Mouse (Mus musculus) cortical plate, adult 2 months (tissue): ENCODE results near the gene Nptx1. TPM values are rescaled to one million over a fixed set of nuclear protein-coding genes. Genes with fewer than 3 reads are reported as not detected.
A peak's percentile ranks its signal among the peaks of the same experiment; 100 is the strongest.

Experiments used
- H3K27ac ChIP-seq: fragments of 200-500 bp; 2 replicates; pipeline ENCODE4 v1.5.1; 2012; ENCODE audit warnings: low read length, control low read depth, inconsistent platforms; ENCODE audit not compliant: insufficient read depth
- H3K4me1 ChIP-seq: fragments of 200-500 bp; 2 replicates; pipeline ENCODE4 v1.6.1; 2011; ENCODE audit warnings: low read length; ENCODE audit not compliant: control insufficient read depth, insufficient read depth
- H3K4me3 ChIP-seq: fragments of 200-500 bp; 2 replicates; pipeline ENCODE4 v1.5.1; 2011; ENCODE audit warnings: mild to moderate bottlenecking, low read length, control low read depth; ENCODE audit not compliant: insufficient read depth
- CTCF ChIP-seq: fragments of 200-500 bp; IDR thresholded peaks from 2 replicates; pipeline ENCODE4 v1.5.1; 2011; ENCODE audit warnings: mild to moderate bottlenecking, control low read depth, low read length; ENCODE audit not compliant: insufficient read depth; ENCODE audit errors: extremely low read depth
- POLR2A ChIP-seq: fragments of 200-500 bp; IDR thresholded peaks from 2 replicates; pipeline ENCODE4 v1.6.1; 2011; ENCODE audit warnings: mild to moderate bottlenecking, low read length, control low read depth; ENCODE audit not compliant: insufficient read depth; ENCODE audit errors: extremely low read depth
- polyA plus RNA-seq: library from polyadenylated mRNA; depleted of rRNA; stranded (reverse); fragments of >200 nt; gene quantifications from 2 replicates; pipeline ENCODE4 v1.2.3, GENCODE M21; 2012

The Nptx1 gene
- polyA plus RNA-seq, 1 experiment = 118 TPM

DNA sequence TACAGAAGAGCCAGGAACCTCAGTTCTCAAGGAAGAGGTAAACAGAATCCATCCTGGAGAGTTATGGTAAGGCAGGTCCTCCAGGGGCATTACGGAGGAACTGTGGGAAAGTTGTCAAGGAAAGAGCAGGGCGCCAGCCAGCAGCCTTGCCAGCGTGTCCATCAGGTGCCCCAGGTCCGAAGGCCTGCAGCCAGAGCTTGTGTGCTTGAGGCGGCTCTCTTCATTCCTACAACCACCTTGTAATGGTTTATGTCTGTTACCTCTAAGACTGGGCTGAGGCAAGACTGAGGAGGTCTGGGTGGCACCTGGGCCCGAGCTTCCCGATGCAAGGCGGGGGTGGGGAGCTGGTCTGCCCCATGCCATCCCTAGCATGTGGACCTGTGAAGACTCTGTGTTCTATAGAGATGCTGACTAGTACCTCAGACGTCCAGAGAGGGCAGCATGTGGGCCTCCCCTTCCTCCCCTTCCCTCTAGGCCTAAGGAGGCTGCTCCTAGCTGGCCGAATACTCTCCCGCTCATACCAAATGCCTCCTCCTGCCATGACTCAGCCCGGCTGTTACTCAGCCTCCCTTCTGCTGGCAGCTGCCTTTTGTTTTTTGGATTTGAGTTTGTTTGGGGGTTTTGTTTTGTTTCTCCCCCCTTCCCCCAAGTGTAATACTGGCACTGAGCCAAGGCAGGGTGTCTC is 30.7 kb downstream of the Nptx1 start:
- peaks cover 18% of the 10 kb centered on the region for H3K4me1 ChIP-seq
- TF ChIP-seq POLR2A (no peak), CTCF (no peak)
- no peak overlapping the region for H3K4me3 ChIP-seq
- peak overlapping the region; percentile 74 for H3K27ac ChIP-seq

- peaks cover 18% of the 10 kb centered on the region for H3K4me1 ChIP-seq
- H3K4me3 ChIP-seq = no peak overlapping the region
- TF ChIP-seq CTCF = no peak
- TF ChIP-seq POLR2A = no peak
- peak overlapping the region; percentile 83 for H3K27ac ChIP-seq
Observed at GRCm38 (mm10) chr11:119515823-119516676, 31.5 kb downstream of the Nptx1 start.

DNA sequence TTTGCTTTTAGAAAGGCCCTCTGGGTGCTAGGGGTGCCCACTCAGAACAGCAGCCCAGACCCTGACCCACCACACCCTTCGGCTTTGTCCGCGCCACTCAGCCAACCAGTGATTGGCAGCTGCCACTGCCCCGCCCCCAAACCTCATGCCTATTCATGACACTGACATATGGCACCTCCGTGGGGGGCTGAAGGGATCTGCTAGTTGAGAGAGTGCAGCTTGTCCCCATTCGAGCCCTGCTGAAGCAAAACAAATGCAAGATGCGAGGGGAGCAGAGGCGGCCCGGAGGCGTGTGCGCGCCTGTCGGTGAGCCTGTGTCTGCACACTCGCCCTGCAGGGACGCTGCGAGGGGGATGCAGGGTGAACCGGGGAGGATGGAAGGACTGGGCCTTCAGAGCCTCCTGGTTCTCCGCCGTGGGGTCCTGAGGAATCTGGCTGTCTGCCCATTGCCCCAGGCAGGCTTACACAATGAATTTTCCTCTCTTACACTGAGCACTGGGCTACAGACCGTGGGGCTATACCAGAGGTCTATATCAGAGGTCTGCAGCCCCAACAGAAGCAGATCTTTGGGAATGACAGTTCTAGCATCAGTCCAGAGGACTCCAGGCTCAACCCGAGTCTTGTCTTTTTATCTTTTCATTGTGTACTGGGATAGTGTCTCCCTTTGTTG is 32.5 kb downstream of the Nptx1 start:
- TF ChIP-seq CTCF (peak; percentile 12; the same call in 1 of the 2 replicates), POLR2A (no peak)
- H3K4me1 ChIP-seq = peaks cover 18% of the 10 kb centered on the region
- peak overlapping the region; percentile 83 for H3K27ac ChIP-seq
- H3K4me3 ChIP-seq = no peak overlapping the region

DNA sequence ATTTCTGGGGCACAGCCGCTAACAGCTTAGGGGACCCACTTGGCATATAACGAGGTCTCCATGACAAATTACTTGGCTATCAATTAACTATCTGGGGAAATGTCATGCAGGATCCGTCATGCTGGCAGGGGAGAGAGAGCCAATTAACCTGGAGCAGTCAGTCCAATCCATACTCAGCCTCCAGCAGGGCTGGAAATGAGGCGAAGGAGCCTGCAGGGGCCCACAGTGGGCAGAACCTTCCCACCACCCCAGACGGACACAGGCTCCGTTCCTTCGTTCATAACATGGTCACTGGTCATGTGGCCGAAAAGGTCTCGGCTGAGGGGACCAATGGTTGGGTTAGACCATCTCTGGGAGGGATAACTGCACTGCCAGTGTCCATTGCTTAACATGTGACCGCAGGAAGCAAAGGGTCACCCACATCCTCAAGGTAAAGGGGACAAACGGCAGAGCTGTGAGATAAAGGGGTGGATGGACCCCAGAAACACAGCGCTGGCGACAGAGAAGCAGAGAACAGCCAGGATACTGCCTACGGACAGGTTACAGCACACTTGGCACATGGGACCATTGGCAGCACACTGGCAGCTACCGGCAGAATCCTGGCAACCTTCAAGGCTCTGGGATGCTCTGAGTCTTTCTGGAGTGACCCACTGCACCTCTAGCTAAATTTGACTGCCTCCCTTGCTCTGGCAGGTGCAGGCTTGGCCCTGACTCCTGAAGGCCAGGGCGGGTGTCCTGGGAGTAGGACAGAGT is 33.3 kb downstream of the Nptx1 start:
- Histone ChIP-seq H3K4me3 (no peak overlapping the region), H3K4me1 (peaks cover 13% of the 10 kb centered on the region), H3K27ac (peak overlapping the region; percentile 36)
- TF ChIP-seq POLR2A (no peak), CTCF (no peak)

DNA sequence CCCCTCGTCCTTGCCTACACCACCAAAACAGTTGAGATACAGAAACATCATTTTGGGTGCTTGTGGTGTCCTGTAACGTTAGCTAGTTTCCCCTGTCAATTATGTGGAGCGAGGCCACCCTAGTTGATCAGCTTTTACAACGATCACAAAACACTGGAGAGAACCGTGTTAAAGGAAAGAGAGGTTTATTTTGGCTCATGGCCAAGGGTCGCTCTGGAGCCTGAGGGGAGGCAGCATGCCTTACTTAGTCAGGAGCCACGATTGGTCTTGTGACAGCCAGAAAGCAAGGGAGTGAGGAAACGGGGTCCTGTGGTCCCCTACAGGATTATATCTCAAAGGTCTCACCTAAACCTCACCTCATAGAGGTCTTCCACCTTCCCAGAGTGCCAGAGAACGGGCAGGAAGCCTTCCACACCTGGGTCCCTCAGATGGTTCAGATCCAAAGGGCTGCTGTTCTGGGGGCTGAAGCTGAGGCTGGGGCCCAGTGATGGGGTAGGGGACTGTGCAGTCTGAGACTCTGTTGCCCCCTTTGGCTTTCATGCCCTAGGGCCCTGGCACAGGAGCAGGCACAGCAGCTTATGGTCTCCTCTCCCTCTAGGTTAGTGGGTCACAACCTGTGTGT is 34.4 kb downstream of the Nptx1 start:
- H3K4me1 ChIP-seq = peaks cover 13% of the 10 kb centered on the region
- H3K27ac ChIP-seq = no peak overlapping the region
- no peak for TF ChIP-seq POLR2A
- no peak for TF ChIP-seq CTCF
- H3K4me3 ChIP-seq = no peak overlapping the region

- TF ChIP-seq CTCF (no peak), POLR2A (no peak)
- peaks cover 4% of the 10 kb centered on the region for H3K4me1 ChIP-seq
- H3K4me3 ChIP-seq = no peak overlapping the region
- no peak overlapping the region for H3K27ac ChIP-seq
Observed at GRCm38 (mm10) chr11:119509165-119509776, 38.3 kb downstream of the Nptx1 start.

DNA sequence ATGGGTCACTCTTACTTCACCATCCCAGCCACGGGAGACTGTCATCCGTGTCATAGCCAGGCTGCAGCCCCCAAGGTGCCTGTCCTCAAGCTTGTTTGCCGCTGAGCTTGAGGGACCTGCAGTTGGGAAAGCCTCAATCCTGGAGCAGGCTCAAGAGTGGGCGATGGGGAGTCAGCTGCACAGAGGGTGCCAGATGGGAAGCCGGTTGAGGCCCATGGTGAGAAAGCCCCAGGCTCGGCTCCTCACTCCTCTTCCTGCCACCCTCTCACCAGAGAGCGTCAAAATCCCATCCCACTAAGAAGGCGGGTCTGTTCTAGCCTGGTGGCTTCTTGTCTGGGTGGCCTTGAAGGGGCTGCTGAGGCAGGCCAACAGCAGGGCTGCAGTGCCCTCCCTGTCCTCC is 39.8 kb downstream of the Nptx1 start:
- H3K27ac ChIP-seq = peak overlapping the region; percentile 32
- TF ChIP-seq CTCF (no peak), POLR2A (no peak)

GRCm38 (mm10) chr11:119506386-119506785 is 41.2 kb downstream of the Nptx1 start:
- Histone ChIP-seq H3K4me3 (no peak overlapping the region), H3K4me1 (peaks cover 3% of the 10 kb centered on the region; the same call in 1 of the 2 replicates), H3K27ac (no peak overlapping the region)
- no peak for TF ChIP-seq POLR2A
- TF ChIP-seq CTCF = no peak

More for the DNA sequence above, 39.8 kb downstream of the Nptx1 start:
- H3K4me3 ChIP-seq = no peak overlapping the region
- H3K4me1 ChIP-seq = peaks cover 4% of the 10 kb centered on the region; the same call in 1 of the 2 replicates
